Mouse (Mus musculus) R1 (cell line): ENCODE results near the gene Ranbp6.

Experiments used
- DNase-seq: peaks from one replicate; pipeline ENCODE4 v3.0.0-alpha.2; 2018; ENCODE audit warnings: low read depth, low spot score

Ranbp6 gene

GRCm38 (mm10) chr19:29805917-29806785 lies 6.6 kb downstream of the Ranbp6 start, which contains the start of gene 9930021J03Rik:
9930021J03Rik (minus strand) TSS chr19:29805989.
- DNase-seq, result peak; percentile 99

DNA sequence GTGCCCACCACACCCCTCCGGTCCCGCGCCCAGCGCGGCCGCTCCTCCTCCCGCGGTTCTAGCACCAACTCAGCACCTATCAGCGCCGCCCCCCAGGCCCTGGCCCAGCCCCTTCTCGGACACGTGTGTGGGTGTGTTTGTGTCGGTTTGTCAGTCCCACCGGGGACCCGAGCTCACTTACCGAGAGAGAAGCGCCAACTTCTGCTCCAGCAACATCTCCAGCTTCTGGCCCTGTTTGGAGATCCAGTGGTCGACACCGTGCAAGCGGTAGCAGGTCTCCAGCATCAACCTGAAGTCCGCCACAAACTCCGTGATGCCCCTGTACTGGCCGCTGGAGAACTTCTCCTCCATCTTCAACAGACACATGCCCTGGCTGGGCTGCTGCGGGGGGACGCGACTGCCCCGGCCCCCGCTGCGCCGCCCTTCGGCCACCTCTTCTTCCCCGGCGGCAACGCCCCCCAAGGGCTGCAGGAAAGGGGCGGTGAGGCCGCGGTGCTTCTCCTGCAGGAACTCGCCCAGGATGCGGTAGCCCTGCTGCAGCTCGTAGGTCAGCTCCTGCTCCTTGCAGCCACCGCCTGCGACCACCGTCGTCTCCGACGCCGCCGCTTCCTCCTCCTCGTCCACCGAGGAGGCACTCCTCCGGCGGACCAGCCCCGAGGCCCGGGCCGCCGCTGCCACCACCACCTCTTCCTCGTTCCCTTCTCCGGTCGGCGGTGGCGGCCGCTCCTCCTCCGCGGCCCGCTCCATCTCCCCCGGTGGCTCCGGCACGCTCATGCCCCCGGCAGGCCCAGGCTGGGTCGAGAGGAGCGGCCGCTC lies 7.5 kb downstream of the Ranbp6 start:
- peak; percentile 85 for DNase-seq

DNA sequence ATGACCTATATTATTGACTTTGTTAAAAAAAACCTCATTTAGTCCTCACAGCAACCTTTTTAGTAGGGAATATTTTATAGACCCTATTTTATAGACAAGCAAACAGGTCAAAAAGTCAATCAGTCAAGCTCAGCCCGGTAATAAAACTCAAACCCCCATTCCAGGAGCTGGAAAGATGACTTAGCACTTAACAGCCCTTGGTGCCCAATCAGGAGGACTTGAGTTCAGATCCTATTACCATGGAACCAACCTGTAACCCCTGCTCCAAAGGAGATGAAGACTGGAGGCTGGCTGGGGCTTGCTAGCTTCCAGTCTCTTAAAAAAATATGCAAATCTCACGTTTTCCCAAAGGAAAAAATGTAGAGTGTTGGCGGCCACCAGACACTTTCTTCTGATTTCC lies 8.8 kb downstream of the Ranbp6 start:
- DNase-seq, result no peak

DNA sequence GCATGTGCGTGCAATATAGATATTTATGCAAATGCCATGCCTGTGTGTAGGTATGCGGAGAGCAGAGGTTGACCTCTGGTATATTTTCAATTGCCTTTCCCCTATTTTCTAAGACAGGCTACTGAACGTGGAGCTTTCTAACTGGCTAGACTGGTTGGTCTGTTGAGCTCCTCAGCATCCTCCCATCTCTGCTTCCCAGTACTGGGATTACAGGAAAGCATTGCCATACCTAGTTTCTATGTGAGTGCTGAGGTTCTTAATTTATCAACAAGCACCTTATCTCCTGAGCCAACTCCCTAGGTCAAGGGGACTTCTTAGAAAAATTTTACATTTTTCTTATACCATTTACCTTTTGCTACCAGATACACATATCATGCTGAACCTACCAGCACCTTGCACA lies 15.4 kb downstream of the Ranbp6 start:
- no peak for DNase-seq

- no peak for DNase-seq
Measured at GRCm38 (mm10) chr19:29787997-29788396, 24.8 kb downstream of the Ranbp6 start.

DNA sequence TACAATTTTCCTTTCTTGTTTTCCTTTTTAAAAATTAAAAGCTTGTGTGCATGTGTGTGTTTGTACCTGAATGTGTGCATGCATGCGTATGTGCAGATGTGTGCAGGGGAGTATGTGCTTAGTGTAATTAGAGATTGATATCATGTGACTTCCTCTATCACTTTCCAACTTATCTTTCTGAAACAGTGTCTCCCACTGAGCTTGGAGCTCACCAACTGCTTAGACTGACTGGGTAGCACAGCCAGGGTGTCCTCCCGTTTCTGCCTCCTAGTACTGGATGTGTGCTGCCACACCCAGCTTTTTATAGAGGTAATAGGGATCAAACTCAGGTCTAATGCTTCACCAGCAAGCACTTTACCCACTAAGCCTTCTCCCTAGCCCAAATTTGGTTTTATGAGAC lies 29.9 kb downstream of the Ranbp6 start:
- no peak for DNase-seq
